Mouse (Mus musculus): ENCODE data around the gene Slc37a2. TPM values are rescaled to one million over a fixed set of nuclear protein-coding genes. Genes with fewer than 3 reads are reported as not detected.

Gene Slc37a2
- polyA plus RNA-seq, 1 experiment from 2014 or later, result 0.26 TPM

GRCm38 (mm10) chr9:37220755-37221154 is 34.8 kb downstream of the Slc37a2 start:
- H3K27me3 ChIP-seq, result no peaks in the 10 kb centered on the region
- DNase-seq (ENCODE audit: low read depth, low spot score) (no peak), ATAC-seq (no peak)
- no peak for TF ChIP-seq CTCF (IDR thresholded peaks at IDR 0.05)
- in situ Hi-C loops (cut with MboI; ENCODE audit: low pct_unique_long_range_greater_than_20kb), result no loop called here
- CTCF ChIA-PET, result interaction anchor here (0.6 to 1.2 kb wide), 4 partner anchors 9 to 24 kb away, joined by 3 to 4 read pairs (median 3); no protein-coding TSS in a partner anchor
- POLR2A ChIA-PET, result no interaction called here

GRCm38 (mm10) chr9:37214327-37215060 is 41.0 kb downstream of the Slc37a2 start:
- H3K27me3 ChIP-seq, result no peaks in the 10 kb centered on the region
- in situ Hi-C loops (cut with MboI; ENCODE audit: low pct_unique_long_range_greater_than_20kb), result no loop called here
- TF ChIP-seq CTCF (IDR thresholded peaks at IDR 0.05), result no peak
- ChIA-PET CTCF (interaction anchor here (1.0 to 2.4 kb wide), 2 partner anchors 10 to 15 kb away, joined by 3 to 7 read pairs; no protein-coding TSS in a partner anchor), POLR2A (no interaction called here)
- DNase-seq (ENCODE audit: low read depth, low spot score), result no peak
- ATAC-seq, result no peak

- ChIA-PET POLR2A (no interaction called here), CTCF (interaction anchor here (1.0 to 2.4 kb wide), 3 partner anchors 9 to 13 kb away, joined by 3 to 7 read pairs (median 4); no protein-coding TSS in a partner anchor)
- no peak for DNase-seq (ENCODE audit: low read depth, low spot score)
- no peak for ATAC-seq
- TF ChIP-seq CTCF (IDR thresholded peaks at IDR 0.05), result no peak
- in situ Hi-C loops (cut with MboI; ENCODE audit: low pct_unique_long_range_greater_than_20kb), result no loop called here
- H3K27me3 ChIP-seq, result no peaks in the 10 kb centered on the region
Measured at GRCm38 (mm10) chr9:37213060-37213738, 42.3 kb downstream of the Slc37a2 start.

- POLR2A ChIA-PET, result interaction anchor here (1.5 kb wide), 1 partner anchor 11 kb away, joined by 7 read pairs; no protein-coding TSS in a partner anchor
- peak; percentile 100 for ATAC-seq
- TF ChIP-seq CTCF (IDR thresholded peaks at IDR 0.05), result no peak
Measured at GRCm38 (mm10) chr9:37207929-37208411, 47.6 kb downstream of the Slc37a2 start, which contains the start of gene Tmem218. TSS of gene Tmem218 (plus strand) at chr9:37208223.

GRCm38 (mm10) chr9:37203884-37204283 is 51.7 kb downstream of the Slc37a2 start:
- ATAC-seq (no peak), DNase-seq (ENCODE audit: low read depth, low spot score) (peak; percentile 41)
- ChIA-PET POLR2A (interaction anchor here (1.4 kb wide), 1 partner anchor 12 kb away, joined by 3 read pairs; no protein-coding TSS in a partner anchor), CTCF (interaction anchor here (1.2 to 1.9 kb wide), 3 partner anchors 9 to 26 kb away, joined by 4 to 7 read pairs (median 4); no protein-coding TSS in a partner anchor)
- no peak for TF ChIP-seq CTCF (IDR thresholded peaks at IDR 0.05)
- in situ Hi-C loops (cut with MboI; ENCODE audit: low pct_unique_long_range_greater_than_20kb), result no loop called here
- H3K27me3 ChIP-seq, result no peaks in the 10 kb centered on the region

More at GRCm38 (mm10) chr9:37207929-37208411, 47.6 kb downstream of the Slc37a2 start, which contains the start of gene Tmem218:
- CTCF ChIA-PET, result interaction anchor here (1.4 kb wide), 2 partner anchors 11 to 22 kb away, joined by 3 read pairs; no protein-coding TSS in a partner anchor
- no peaks in the 10 kb centered on the region for H3K27me3 ChIP-seq
- peak; percentile 98 for DNase-seq (ENCODE audit: low read depth, low spot score)
- in situ Hi-C loops (cut with MboI; ENCODE audit: low pct_unique_long_range_greater_than_20kb), result no loop called here

- no peak for DNase-seq (ENCODE audit: low read depth, low spot score)
- TF ChIP-seq CTCF (IDR thresholded peaks at IDR 0.05), result no peak
- in situ Hi-C loops (cut with MboI; ENCODE audit: low pct_unique_long_range_greater_than_20kb), result no loop called here
- no peaks in the 10 kb centered on the region for H3K27me3 ChIP-seq
- no peak for ATAC-seq
- POLR2A ChIA-PET, result no interaction called here
- CTCF ChIA-PET, result interaction anchor here (0.8 to 1.1 kb wide), 3 partner anchors 10 to 20 kb away, joined by 3 to 4 read pairs (median 4); no protein-coding TSS in a partner anchor
Measured at GRCm38 (mm10) chr9:37200414-37200813, 55.1 kb downstream of the Slc37a2 start.

GRCm38 (mm10) chr9:37197067-37197466 is 58.5 kb downstream of the Slc37a2 start:
- CTCF ChIA-PET, result interaction anchor here (1.1 to 1.7 kb wide), 4 partner anchors 10 to 32 kb away, joined by 3 to 4 read pairs (median 4); partner anchors contain the start of gene Tmem218
- TF ChIP-seq CTCF (IDR thresholded peaks at IDR 0.05), result no peak
- in situ Hi-C loops (cut with MboI; ENCODE audit: low pct_unique_long_range_greater_than_20kb), result no loop called here
- ATAC-seq (no peak), DNase-seq (ENCODE audit: low read depth, low spot score) (no peak)
- H3K27me3 ChIP-seq, result no peaks in the 10 kb centered on the region
- POLR2A ChIA-PET, result interaction anchor here (1.7 kb wide), 1 partner anchor 11 kb away, joined by 7 read pairs; the partner anchor contains the start of gene Tmem218

- in situ Hi-C loops (cut with MboI; ENCODE audit: low pct_unique_long_range_greater_than_20kb), result no loop called here
- no peak for TF ChIP-seq CTCF (IDR thresholded peaks at IDR 0.05)
- ATAC-seq (no peak), DNase-seq (ENCODE audit: low read depth, low spot score) (no peak)
- CTCF ChIA-PET, result interaction anchor here (1.9 kb wide), 1 partner anchor 42 kb away, joined by 6 read pairs; no protein-coding TSS in a partner anchor
- POLR2A ChIA-PET, result no interaction called here
- no peaks in the 10 kb centered on the region for H3K27me3 ChIP-seq
Measured at GRCm38 (mm10) chr9:37188024-37188423, 67.5 kb downstream of the Slc37a2 start.

- DNase-seq (ENCODE audit: low read depth, low spot score), result no peak
- no peaks in the 10 kb centered on the region for H3K27me3 ChIP-seq
- ChIA-PET CTCF (interaction anchor here (0.7 kb wide), 1 partner anchor 43 kb away, joined by 3 read pairs; no protein-coding TSS in a partner anchor), POLR2A (no interaction called here)
- TF ChIP-seq CTCF (IDR thresholded peaks at IDR 0.05), result no peak
- in situ Hi-C loops (cut with MboI; ENCODE audit: low pct_unique_long_range_greater_than_20kb), result no loop called here
- no peak for ATAC-seq
Measured at GRCm38 (mm10) chr9:37187407-37187806, 68.1 kb downstream of the Slc37a2 start.

- no peak for TF ChIP-seq CTCF (IDR thresholded peaks at IDR 0.05)
- POLR2A ChIA-PET, result interaction anchor here (0.6 to 0.7 kb wide), 2 partner anchors 65 to 1863 kb away, joined by 3 to 6 read pairs; no protein-coding TSS in a partner anchor
- in situ Hi-C loops (cut with MboI; ENCODE audit: low pct_unique_long_range_greater_than_20kb), result no loop called here
- peaks cover 9% of the 10 kb centered on the region for H3K27me3 ChIP-seq
- CTCF ChIA-PET, result interaction anchor here (1.0 to 2.9 kb wide), 4 partner anchors 8 to 46 kb away, joined by 3 to 13 read pairs (median 4); no protein-coding TSS in a partner anchor
- ATAC-seq (no peak), DNase-seq (ENCODE audit: low read depth, low spot score) (no peak)
Measured at GRCm38 (mm10) chr9:37183176-37183575, 72.4 kb downstream of the Slc37a2 start.

Data from Patski (cell line).